Mouse (Mus musculus) subcutaneous adipose tissue, adult 2 months (tissue): ENCODE measurements around the gene Gm21954. TPM values are rescaled to one million over a fixed set of nuclear protein-coding genes. Genes with fewer than 3 reads are reported as not detected.

Experiments used
- polyA plus RNA-seq: library from polyadenylated mRNA; depleted of rRNA; stranded (reverse); fragments of >200 nt; gene quantifications from 2 replicates; pipeline ENCODE4 v1.2.3, GENCODE M21; 2012; ENCODE audit warnings: low replicate concordance; rRNA removed

Gm21954 gene
- polyA plus RNA-seq = not detected in 2 replicates

GRCm38 (mm10) chr3:55472110-55472509 is at the start of gene Gm21954:
Gene Gm21954 (minus strand): TSS chr3:55472210.

Other genes with a start within 250 kb of the Gm21954 start
- 4.2 and 35.3 TPM in 2 replicates for gene Dclk1, start 229.8 kb downstream of the Gm21954 start, polyA plus RNA-seq